ENCODE assay signal across 17 mouse cellular contexts in genomic region chr4:13461067-13461466, GRCm38 (mm10).
DNase-seq lines count a peak whose midpoint lies in the region; ATAC-seq lines count a peak whose summit lies in the region.
"Had no signal": no experiment of that assay in that cellular context is flagged by ENCODE, and none has a peak within 500 bp of the region (broad histone marks: within the 10 kb centered on the region; RNA-seq: fewer than 3 reads in every experiment).

No protein-coding gene starts in this region.

- H3K4me3 ChIP-seq in forebrain, embryonic 12.5 days (replicated peaks): no peak overlapping the region
- H3K4me3 ChIP-seq in forebrain, embryonic 10.5 days: no peak overlapping the region
- no peak overlapping the region for H3K4me3 ChIP-seq in forebrain, embryonic 15.5 days
- no peak overlapping the region for H3K4me3 ChIP-seq in limb, embryonic 11.5 days (ENCODE audit: low read depth, low read length)
- H3K4me3 ChIP-seq in neural tube, embryonic 13.5 days: no peak overlapping the region
- H3K4me3 ChIP-seq: embryonic facial prominence, embryonic 15.5 days; limb, embryonic 15.5 days had no signal

- H3K4me2 ChIP-seq in forebrain, embryonic 12.5 days: no peak overlapping the region
- H3K4me2 ChIP-seq in forebrain, embryonic 15.5 days (replicated peaks): no peak overlapping the region
- H3K4me2 ChIP-seq in limb, embryonic 11.5 days (ENCODE audit: low read depth, severe bottlenecking): no peak overlapping the region
- H3K4me2 ChIP-seq in neural tube, embryonic 13.5 days: no peak overlapping the region
- H3K4me2 ChIP-seq: embryonic facial prominence, embryonic 15.5 days; limb, embryonic 15.5 days had no signal

- H3K36me3 ChIP-seq in forebrain, embryonic 12.5 days (replicated peaks): no peaks in the 10 kb centered on the region
- H3K36me3 ChIP-seq in forebrain, embryonic 10.5 days (replicated peaks): no peaks in the 10 kb centered on the region
- H3K36me3 ChIP-seq in forebrain, embryonic 15.5 days: no peaks in the 10 kb centered on the region
- no peaks in the 10 kb centered on the region for H3K36me3 ChIP-seq in limb, embryonic 11.5 days (ENCODE audit: control insufficient read depth, insufficient read depth, low read length)
- H3K36me3 ChIP-seq in neural tube, embryonic 13.5 days: no peaks in the 10 kb centered on the region
- H3K36me3 ChIP-seq: embryonic facial prominence, embryonic 15.5 days; limb, embryonic 15.5 days had no signal

- ATAC-seq in forebrain, embryonic 12.5 days (ENCODE audit: low FRiP score): peak; percentile 85
- no peak for ATAC-seq in forebrain, embryonic 15.5 days (replicated peaks)
- ATAC-seq in limb, embryonic 11.5 days (ENCODE audit: insufficient number of reproducible peaks, low FRiP score, low TSS enrichment, low read depth): 0 out of 2 replicates have a peak, but pooled peaks have one; percentile 47
- ATAC-seq in neural tube, embryonic 13.5 days (ENCODE audit: low read depth): peak; percentile 81; the same call in 1 of the 2 replicates
- ATAC-seq: intestine, postnatal 0 days; Patski had no signal

- no peaks in the 10 kb centered on the region for H3K27me3 ChIP-seq in forebrain, embryonic 12.5 days
- no peaks in the 10 kb centered on the region for H3K27me3 ChIP-seq in forebrain, embryonic 10.5 days (ENCODE audit: poor library complexity, severe bottlenecking)
- no peaks in the 10 kb centered on the region for H3K27me3 ChIP-seq in forebrain, embryonic 15.5 days
- no peaks in the 10 kb centered on the region for H3K27me3 ChIP-seq in limb, embryonic 11.5 days (ENCODE audit: control insufficient read depth, insufficient read depth, low read length)
- no peaks in the 10 kb centered on the region for H3K27me3 ChIP-seq in neural tube, embryonic 13.5 days
- H3K27me3 ChIP-seq: embryonic facial prominence, embryonic 15.5 days; limb, embryonic 15.5 days had no signal

- DNase-seq in forebrain, embryonic 10.5 days (ENCODE audit: extremely low spot score, low spot score): no peak
- DNase-seq in limb, embryonic 11.5 days (ENCODE audit: low spot score): no peak
- DNase-seq in left cerebral cortex, adult 18-20 months (ENCODE audit: low spot score in 2 of 2): no peak
- no peak for DNase-seq in c-Kit-positive CD71-positive TER-119-positive erythroid progenitor cells, embryonic 14.5 days (ENCODE audit: low spot score)
- no peak for DNase-seq in adrenal gland, adult 2 months
- DNase-seq: cerebellum, adult 9-10 months; heart, adult 18-20 months; kidney, postnatal 14 days; lung, adult 2 months; right cerebral cortex, postnatal 14 days had no signal

- no peaks in the 10 kb centered on the region for H3K9me3 ChIP-seq in forebrain, embryonic 12.5 days
- H3K9me3 ChIP-seq in forebrain, embryonic 10.5 days: no peaks in the 10 kb centered on the region
- H3K9me3 ChIP-seq in forebrain, embryonic 15.5 days: no peaks in the 10 kb centered on the region
- no peaks in the 10 kb centered on the region for H3K9me3 ChIP-seq in limb, embryonic 11.5 days (ENCODE audit: control insufficient read depth, low read length)
- no peaks in the 10 kb centered on the region for H3K9me3 ChIP-seq in neural tube, embryonic 13.5 days
- H3K9me3 ChIP-seq: embryonic facial prominence, embryonic 15.5 days; limb, embryonic 15.5 days had no signal

- H3K4me1 ChIP-seq in forebrain, embryonic 12.5 days: peaks cover 16% of the 10 kb centered on the region
- H3K4me1 ChIP-seq in forebrain, embryonic 10.5 days: peaks cover 31% of the 10 kb centered on the region
- peaks cover 15% of the 10 kb centered on the region for H3K4me1 ChIP-seq in forebrain, embryonic 15.5 days
- H3K4me1 ChIP-seq in limb, embryonic 11.5 days (ENCODE audit: control insufficient read depth, insufficient read depth, low read length): no peaks in the 10 kb centered on the region; the same call in 1 of the 2 replicates
- H3K4me1 ChIP-seq in neural tube, embryonic 13.5 days (replicated peaks): peaks cover 25% of the 10 kb centered on the region
- H3K4me1 ChIP-seq: limb, embryonic 15.5 days had no signal

- H3K9ac ChIP-seq in forebrain, embryonic 12.5 days: no peak overlapping the region
- no peak overlapping the region for H3K9ac ChIP-seq in forebrain, embryonic 15.5 days (replicated peaks)
- H3K9ac ChIP-seq in limb, embryonic 11.5 days (ENCODE audit: low read length): no peak overlapping the region
- H3K9ac ChIP-seq in neural tube, embryonic 13.5 days: no peak overlapping the region
- H3K9ac ChIP-seq: embryonic facial prominence, embryonic 15.5 days; limb, embryonic 15.5 days had no signal

- 23% methylated on average over 3 of the region's 3 CpGs for WGBS in forebrain, embryonic 12.5 days
- 45% methylated on average over 3 of the region's 3 CpGs for WGBS in forebrain, embryonic 10.5 days
- 22% methylated on average over 3 of the region's 3 CpGs for WGBS in forebrain, embryonic 15.5 days
- 22% methylated on average over 3 of the region's 3 CpGs for WGBS in limb, embryonic 11.5 days
- WGBS in neural tube, embryonic 13.5 days: 8% methylated on average over 3 of the region's 3 CpGs

- H3K27ac ChIP-seq in forebrain, embryonic 12.5 days: 0 out of 2 replicates have a peak overlapping the region, but pooled peaks have one; percentile 50
- H3K27ac ChIP-seq in forebrain, embryonic 10.5 days: no peak overlapping the region
- H3K27ac ChIP-seq in forebrain, embryonic 15.5 days (replicated peaks): peak overlapping the region; percentile 8
- H3K27ac ChIP-seq in limb, embryonic 11.5 days (replicated peaks; ENCODE audit: low read depth, low read length): no peak overlapping the region
- peak overlapping the region; percentile 74 for H3K27ac ChIP-seq in neural tube, embryonic 13.5 days (replicated peaks)
- H3K27ac ChIP-seq: embryonic facial prominence, embryonic 15.5 days; limb, embryonic 15.5 days had no signal

Comparison
In these comparisons a context has a peak if more than half of its experiments do, and no peak if none do; other contexts are left out.
1. H3K27ac ChIP-seq: peak in forebrain, embryonic 12.5 days (single experiment), forebrain, embryonic 15.5 days (single experiment) and neural tube, embryonic 13.5 days (single experiment); none in forebrain, embryonic 10.5 days (single experiment) and limb, embryonic 11.5 days (single experiment).